In the genomic region with DNA sequence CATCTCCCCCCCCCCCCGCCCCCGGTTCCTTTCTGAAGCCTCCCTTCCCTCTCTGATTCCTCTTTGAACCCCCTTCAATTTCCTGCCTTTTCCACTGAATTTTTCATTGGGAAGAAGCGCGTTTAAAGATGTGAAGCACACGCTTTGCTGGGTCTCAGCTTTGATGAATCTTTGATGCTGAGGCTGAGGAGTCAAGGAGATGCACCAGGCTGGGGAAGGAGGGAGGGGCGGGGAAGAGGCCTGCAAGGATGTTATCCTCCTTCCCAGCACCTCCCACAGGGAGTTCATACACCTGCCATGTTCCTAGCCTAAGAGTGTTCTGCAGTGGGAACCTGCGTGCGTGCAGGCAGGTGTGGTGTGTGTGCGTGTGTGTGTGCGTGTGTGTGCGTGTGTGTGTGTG, we compare ENCODE assay signal across 22 mouse cellular contexts.
"Had no signal": no experiment of that assay in that cellular context is flagged by ENCODE, and none has a peak within 500 bp of the region (broad histone marks: within the 10 kb centered on the region; RNA-seq: fewer than 3 reads in every experiment).

No protein-coding gene starts in this region.

- H3K4me2 ChIP-seq: kidney, embryonic 15.5 days; limb, embryonic 12.5 days; limb, embryonic 15.5 days; liver, embryonic 11.5 days; lung, embryonic 14.5 days; neural tube, embryonic 13.5 days had no signal

- H3K4me3 ChIP-seq: kidney, embryonic 15.5 days; limb, embryonic 12.5 days; limb, embryonic 15.5 days; myocyte; neural tube, embryonic 13.5 days had no signal

- ATAC-seq: liver, postnatal 0 days; lung, postnatal 0 days had no signal

- H3K9me3 ChIP-seq: kidney, embryonic 15.5 days; limb, embryonic 12.5 days; limb, embryonic 15.5 days; neural tube, embryonic 13.5 days had no signal

- H3K27ac ChIP-seq: kidney, embryonic 15.5 days; limb, embryonic 12.5 days; limb, embryonic 15.5 days; liver, embryonic 14.5 days; neural tube, embryonic 13.5 days; stomach, postnatal 0 days had no signal

- H3K36me3 ChIP-seq: kidney, embryonic 15.5 days; limb, embryonic 12.5 days; limb, embryonic 15.5 days; neural tube, embryonic 13.5 days had no signal

- H3K4me1 ChIP-seq: limb, embryonic 12.5 days had no signal

- DNase-seq: kidney, adult 11 months; kidney, adult 8-10 months; kidney, postnatal 10 days; kidney, postnatal 36 days; left cerebral cortex, postnatal 4 days; liver, postnatal 0 days; lung, embryonic 14.5 days; right cerebral cortex, adult 18-20 months; right cerebral cortex, postnatal 14 days; right cerebral cortex, postnatal 4 days; thymus, adult 2 months; thymus, postnatal 14 days; thymus, postnatal 4 days had no signal

- H3K9ac ChIP-seq: kidney, embryonic 15.5 days; limb, embryonic 12.5 days; limb, embryonic 15.5 days; liver, embryonic 14.5 days; liver, postnatal 0 days; lung, embryonic 14.5 days; neural tube, embryonic 13.5 days had no signal
